Mouse (Mus musculus): Measurements from ENCODE around the gene Fbln5. TPM values are rescaled to one million over a fixed set of nuclear protein-coding genes. Genes with fewer than 3 reads are reported as not detected.

The Fbln5 gene
- total RNA-seq, 1 experiment, result 0.76 TPM

DNA sequence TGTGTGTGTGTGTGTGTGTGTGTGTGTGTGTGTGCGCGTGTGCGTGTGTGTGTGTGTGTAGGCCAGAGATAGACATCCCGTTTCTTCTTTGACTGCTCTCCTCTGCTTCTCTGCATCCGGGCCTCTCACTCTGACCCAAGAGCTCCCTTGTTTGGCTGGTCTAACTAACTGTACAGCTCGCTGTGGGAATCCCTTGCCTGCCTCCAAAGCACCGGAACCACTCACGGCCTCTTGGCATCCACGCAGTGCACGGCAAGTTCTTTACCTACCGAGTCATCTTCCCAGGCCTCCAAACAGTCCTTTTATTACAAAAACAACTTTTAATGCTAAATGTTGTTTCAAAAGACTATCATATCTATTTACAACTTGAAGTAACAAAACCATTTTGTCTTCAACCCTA, 35.5 kb upstream of the Fbln5 start:
- DNase-seq (ENCODE audit: low read depth, low spot score), result no peak
- H3K27ac ChIP-seq (ENCODE audit: insufficient read depth, low read depth, low read length, poor library complexity, severe bottlenecking), result no peak overlapping the region
- no peak overlapping the region for H3K4me3 ChIP-seq (ENCODE audit: insufficient read depth in 1 of 2, low read depth in 1 of 2, low read length in 2 of 2, poor library complexity in 1 of 2, severe bottlenecking in 1 of 2)
- TF ChIP-seq MAFK (IDR thresholded peaks at IDR 0.05; ENCODE audit: insufficient read depth, low read depth, low read length) (no peak), HCFC1 (IDR thresholded peaks at IDR 0.05; ENCODE audit: borderline replicate concordance, insufficient read depth, low read length) (no peak), ZNF384 (IDR thresholded peaks at IDR 0.05; ENCODE audit: low read depth, low read length) (no peak), ZC3H11A (IDR thresholded peaks at IDR 0.05; ENCODE audit: borderline replicate concordance, low read depth, low read length) (no peak), CHD2 (IDR thresholded peaks at IDR 0.05; ENCODE audit: low read depth, low read length) (no peak)
- in situ Hi-C loops (cut with MboI; ENCODE audit: low sequenced_read_pairs in 2 of 2, unreplicated experiment in 2 of 2), result no loop called here
- no peaks in the 10 kb centered on the region for H3K9me3 ChIP-seq (ENCODE audit: control insufficient read depth, insufficient read depth, low read depth, low read length)
- H3K36me3 ChIP-seq (ENCODE audit: control insufficient read depth, insufficient read depth, low read length, poor library complexity, severe bottlenecking), result no peaks in the 10 kb centered on the region; the same call in 1 of the 2 replicates
- H3K4me1 ChIP-seq (ENCODE audit: control insufficient read depth in 2 of 2, insufficient read depth in 2 of 2, low read length in 2 of 2, poor library complexity in 1 of 2), result peaks cover 0 to 2% of the 10 kb centered on the region in 2 experiments; a peak in 1 of 4 replicates
- no peak overlapping the region for H3K9ac ChIP-seq (ENCODE audit: insufficient read depth, low read depth, low read length, poor library complexity, severe bottlenecking)

DNA sequence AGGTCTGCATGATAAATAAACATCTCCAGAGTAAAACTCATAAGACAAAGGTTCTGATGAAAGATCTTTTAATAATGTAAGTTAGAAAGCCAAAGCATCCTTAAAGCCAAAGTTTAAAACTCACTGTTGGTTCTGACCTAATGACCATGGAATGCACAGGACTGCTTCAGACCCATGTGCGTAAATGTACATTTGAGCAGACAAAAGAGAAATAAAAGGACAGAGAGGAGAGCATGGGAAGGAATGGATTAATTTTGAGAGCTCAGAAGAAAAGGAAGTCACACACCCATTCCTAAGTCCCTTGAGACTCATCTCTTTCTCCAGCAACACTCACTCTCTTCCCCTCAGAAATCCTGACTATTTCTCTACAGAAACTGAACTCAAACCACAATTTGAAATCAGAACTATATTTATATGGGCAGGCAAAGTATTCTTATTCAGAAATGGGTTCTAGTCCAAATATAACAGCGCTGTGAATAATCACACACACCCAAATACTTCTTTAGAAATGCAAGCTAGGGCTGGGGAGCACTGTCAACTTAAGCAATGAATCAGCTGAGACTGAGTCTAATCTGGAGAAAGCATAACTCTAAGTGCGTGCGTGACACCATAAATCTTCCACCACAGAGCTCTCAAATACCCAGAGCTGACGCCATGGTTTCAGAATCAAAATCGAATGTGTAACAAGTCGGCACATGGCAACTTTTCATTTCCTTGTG, 33.1 kb upstream of the Fbln5 start:
- in situ Hi-C loops (cut with MboI; ENCODE audit: low sequenced_read_pairs in 2 of 2, unreplicated experiment in 2 of 2), result no loop called here
- Histone ChIP-seq H3K9ac (ENCODE audit: insufficient read depth, low read depth, low read length, poor library complexity, severe bottlenecking) (no peak overlapping the region), H3K4me1 (ENCODE audit: control insufficient read depth in 2 of 2, insufficient read depth in 2 of 2, low read length in 2 of 2, poor library complexity in 1 of 2) (peaks cover 0 to 2% of the 10 kb centered on the region in 2 experiments; a peak in 1 of 4 replicates), H3K27ac (ENCODE audit: insufficient read depth, low read depth, low read length, poor library complexity, severe bottlenecking) (no peak overlapping the region), H3K4me3 (ENCODE audit: insufficient read depth in 1 of 2, low read depth in 1 of 2, low read length in 2 of 2, poor library complexity in 1 of 2, severe bottlenecking in 1 of 2) (no peak overlapping the region), H3K36me3 (ENCODE audit: control insufficient read depth, insufficient read depth, low read length, poor library complexity, severe bottlenecking) (no peaks in the 10 kb centered on the region; the same call in 1 of the 2 replicates), H3K9me3 (ENCODE audit: control insufficient read depth, insufficient read depth, low read depth, low read length) (no peaks in the 10 kb centered on the region)
- no peak for DNase-seq (ENCODE audit: low read depth, low spot score)
- TF ChIP-seq HCFC1 (IDR thresholded peaks at IDR 0.05; ENCODE audit: borderline replicate concordance, insufficient read depth, low read length), result no peak
- TF ChIP-seq MAFK (IDR thresholded peaks at IDR 0.05; ENCODE audit: insufficient read depth, low read depth, low read length), result no peak
- no peak for TF ChIP-seq ZNF384 (IDR thresholded peaks at IDR 0.05; ENCODE audit: low read depth, low read length)
- no peak for TF ChIP-seq CHD2 (IDR thresholded peaks at IDR 0.05; ENCODE audit: low read depth, low read length)
- no peak for TF ChIP-seq ZC3H11A (IDR thresholded peaks at IDR 0.05; ENCODE audit: borderline replicate concordance, low read depth, low read length)

DNA sequence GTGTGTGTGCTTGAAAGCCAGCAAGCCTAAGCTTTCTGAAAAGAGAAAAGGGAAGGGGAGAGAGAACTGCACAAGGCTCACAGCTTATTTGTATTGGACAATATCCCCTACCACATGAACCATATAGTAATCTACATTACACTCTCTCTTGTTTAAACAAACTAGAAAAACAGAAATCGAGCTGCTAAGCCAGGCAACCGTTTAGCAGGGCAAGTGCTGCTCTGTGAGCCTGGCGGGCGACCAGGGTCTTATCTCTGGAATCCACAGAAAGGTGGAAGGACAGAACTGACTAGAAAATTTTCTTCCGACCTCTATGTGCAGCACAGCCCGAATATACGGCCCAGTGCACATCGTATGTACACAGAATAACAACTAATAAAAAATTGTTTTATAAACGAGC, 32.5 kb upstream of the Fbln5 start:
- TF ChIP-seq ZC3H11A (IDR thresholded peaks at IDR 0.05; ENCODE audit: borderline replicate concordance, low read depth, low read length), result no peak
- in situ Hi-C loops (cut with MboI; ENCODE audit: low sequenced_read_pairs in 2 of 2, unreplicated experiment in 2 of 2), result no loop called here
- Histone ChIP-seq H3K36me3 (ENCODE audit: control insufficient read depth, insufficient read depth, low read length, poor library complexity, severe bottlenecking) (no peaks in the 10 kb centered on the region), H3K9ac (ENCODE audit: insufficient read depth, low read depth, low read length, poor library complexity, severe bottlenecking) (no peak overlapping the region), H3K4me1 (ENCODE audit: control insufficient read depth in 2 of 2, insufficient read depth in 2 of 2, low read length in 2 of 2, poor library complexity in 1 of 2) (peaks cover 0 to 2% of the 10 kb centered on the region in 2 experiments; a peak in 1 of 4 replicates), H3K4me3 (ENCODE audit: insufficient read depth in 1 of 2, low read depth in 1 of 2, low read length in 2 of 2, poor library complexity in 1 of 2, severe bottlenecking in 1 of 2) (no peak overlapping the region), H3K9me3 (ENCODE audit: control insufficient read depth, insufficient read depth, low read depth, low read length) (no peaks in the 10 kb centered on the region), H3K27ac (ENCODE audit: insufficient read depth, low read depth, low read length, poor library complexity, severe bottlenecking) (no peak overlapping the region)
- no peak for DNase-seq (ENCODE audit: low read depth, low spot score)

DNA sequence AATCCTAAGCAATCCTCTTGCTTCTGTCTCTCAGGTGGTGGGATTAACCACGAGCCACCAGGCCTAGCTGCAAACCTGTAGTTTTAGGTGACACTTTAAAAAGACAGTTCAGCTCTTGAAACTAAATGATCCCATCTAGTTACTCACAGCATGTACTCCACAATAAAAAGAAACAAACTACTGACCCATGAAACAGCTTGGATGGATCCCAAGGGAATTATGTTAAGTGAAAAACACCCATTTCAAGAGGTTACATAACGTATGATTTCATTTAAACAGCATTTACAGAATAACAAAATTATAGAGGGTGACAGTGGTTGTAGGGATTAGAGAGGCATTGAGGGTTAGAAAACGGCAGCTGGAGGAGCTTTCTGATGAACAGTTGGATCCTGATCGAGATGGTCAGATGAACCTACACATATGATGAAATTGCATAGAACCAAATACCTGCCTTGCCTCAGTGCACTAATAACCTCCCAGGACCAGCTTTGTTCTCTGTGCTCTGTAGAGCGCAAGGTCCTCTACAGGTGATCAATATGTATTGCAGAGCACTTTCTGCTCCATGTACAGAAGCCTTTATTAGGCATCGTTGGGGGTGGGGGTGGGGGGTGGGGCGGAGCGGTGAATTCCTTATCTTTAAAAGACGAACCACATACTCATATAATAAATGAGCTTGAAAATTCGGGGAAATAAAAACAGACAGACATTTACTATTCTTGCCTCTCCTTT, 17.9 kb upstream of the Fbln5 start:
- Histone ChIP-seq H3K9ac (ENCODE audit: insufficient read depth, low read depth, low read length, poor library complexity, severe bottlenecking) (no peak overlapping the region), H3K9me3 (ENCODE audit: control insufficient read depth, insufficient read depth, low read depth, low read length) (no peaks in the 10 kb centered on the region), H3K4me1 (ENCODE audit: control insufficient read depth in 2 of 2, insufficient read depth in 2 of 2, low read length in 2 of 2, poor library complexity in 1 of 2) (no peaks in the 10 kb centered on the region), H3K4me3 (ENCODE audit: insufficient read depth in 1 of 2, low read depth in 1 of 2, low read length in 2 of 2, poor library complexity in 1 of 2, severe bottlenecking in 1 of 2) (no peak overlapping the region), H3K27ac (ENCODE audit: insufficient read depth, low read depth, low read length, poor library complexity, severe bottlenecking) (no peak overlapping the region), H3K36me3 (ENCODE audit: control insufficient read depth, insufficient read depth, low read length, poor library complexity, severe bottlenecking) (no peaks in the 10 kb centered on the region)
- in situ Hi-C loops (cut with MboI; ENCODE audit: low sequenced_read_pairs in 2 of 2, unreplicated experiment in 2 of 2), result no loop called here
- DNase-seq (ENCODE audit: low read depth, low spot score), result no peak
- TF ChIP-seq HCFC1 (IDR thresholded peaks at IDR 0.05; ENCODE audit: borderline replicate concordance, insufficient read depth, low read length) (no peak), MAFK (IDR thresholded peaks at IDR 0.05; ENCODE audit: insufficient read depth, low read depth, low read length) (no peak), ZNF384 (IDR thresholded peaks at IDR 0.05; ENCODE audit: low read depth, low read length) (no peak), ZC3H11A (IDR thresholded peaks at IDR 0.05; ENCODE audit: borderline replicate concordance, low read depth, low read length) (no peak), CHD2 (IDR thresholded peaks at IDR 0.05; ENCODE audit: low read depth, low read length) (no peak)

Measured in ES-E14 (cell line).